Mouse (Mus musculus): ENCODE data around the gene Sergef. TPM values are rescaled to one million over a fixed set of nuclear protein-coding genes. Genes with fewer than 3 reads are reported as not detected.

Sergef gene
- polyA plus RNA-seq, 1 experiment, result 38.7 TPM

- 5% methylated on average over 7 of the region's 7 CpGs for WGBS
- TF ChIP-seq POLR2A (IDR thresholded peaks at IDR 0.05; ENCODE audit: borderline replicate concordance, insufficient read depth, low read length), result no peak
- TF ChIP-seq CTCF (IDR thresholded peaks at IDR 0.05; ENCODE audit: borderline replicate concordance, insufficient read depth, low read depth, low read length), result no peak
- H3K4me3 ChIP-seq (replicated peaks; ENCODE audit: insufficient read depth, low read depth, low read length), result peak overlapping the region; percentile 39
- H3K27ac ChIP-seq (ENCODE audit: insufficient read depth, low read length), result peak overlapping the region; percentile 2; the same call in 1 of the 2 replicates
- H3K27me3 ChIP-seq (ENCODE audit: control insufficient read depth, insufficient read depth, low read length), result no peaks in the 10 kb centered on the region
- DNase-seq, result peak in 1 of 2 experiments; percentile 59
- peaks cover 86% of the 10 kb centered on the region for H3K4me1 ChIP-seq (ENCODE audit: control insufficient read depth, insufficient read depth, low read length)
Measured at GRCm38 (mm10) chr7:46417467-46417866, 222.1 kb downstream of the Sergef start.

- Histone ChIP-seq H3K27me3 (ENCODE audit: control insufficient read depth, insufficient read depth, low read length) (no peaks in the 10 kb centered on the region), H3K4me3 (replicated peaks; ENCODE audit: insufficient read depth, low read depth, low read length) (peak overlapping the region; percentile 46), H3K4me1 (ENCODE audit: control insufficient read depth, insufficient read depth, low read length) (peaks cover 86% of the 10 kb centered on the region), H3K27ac (ENCODE audit: insufficient read depth, low read length) (peak overlapping the region; percentile 87)
- DNase-seq, result peak; percentile 73 to 79
- WGBS, result 11% methylated on average over 14 of the region's 14 CpGs
- TF ChIP-seq POLR2A (IDR thresholded peaks at IDR 0.05; ENCODE audit: borderline replicate concordance, insufficient read depth, low read length) (no peak; the same call in 1 of the 2 replicates), CTCF (IDR thresholded peaks at IDR 0.05; ENCODE audit: borderline replicate concordance, insufficient read depth, low read depth, low read length) (no peak)
Measured at GRCm38 (mm10) chr7:46415818-46416425, 223.7 kb downstream of the Sergef start.

- no peak for TF ChIP-seq CTCF (IDR thresholded peaks at IDR 0.05; ENCODE audit: borderline replicate concordance, insufficient read depth, low read depth, low read length)
- no peak for TF ChIP-seq POLR2A (IDR thresholded peaks at IDR 0.05; ENCODE audit: borderline replicate concordance, insufficient read depth, low read length)
- Histone ChIP-seq H3K4me3 (replicated peaks; ENCODE audit: insufficient read depth, low read depth, low read length) (peak overlapping the region; percentile 13), H3K27ac (ENCODE audit: insufficient read depth, low read length) (peak overlapping the region; percentile 87), H3K27me3 (ENCODE audit: control insufficient read depth, insufficient read depth, low read length) (no peaks in the 10 kb centered on the region), H3K4me1 (ENCODE audit: control insufficient read depth, insufficient read depth, low read length) (peaks cover 80% of the 10 kb centered on the region)
- 17% methylated on average over 6 of the region's 6 CpGs for WGBS
- DNase-seq, result no peak
Measured at GRCm38 (mm10) chr7:46413959-46414725, 225.5 kb downstream of the Sergef start.

- Histone ChIP-seq H3K4me1 (ENCODE audit: control insufficient read depth, insufficient read depth, low read length) (peaks cover 78% of the 10 kb centered on the region), H3K27me3 (ENCODE audit: control insufficient read depth, insufficient read depth, low read length) (no peaks in the 10 kb centered on the region), H3K4me3 (replicated peaks; ENCODE audit: insufficient read depth, low read depth, low read length) (no peak overlapping the region), H3K27ac (ENCODE audit: insufficient read depth, low read length) (0 out of 2 replicates have a peak overlapping the region, but pooled peaks have one; percentile 2)
- DNase-seq, result no peak
- 14% methylated on average over 5 of the region's 5 CpGs for WGBS
- TF ChIP-seq CTCF (IDR thresholded peaks at IDR 0.05; ENCODE audit: borderline replicate concordance, insufficient read depth, low read depth, low read length) (no peak), POLR2A (IDR thresholded peaks at IDR 0.05; ENCODE audit: borderline replicate concordance, insufficient read depth, low read length) (no peak)
Measured at GRCm38 (mm10) chr7:46412823-46413222, 226.8 kb downstream of the Sergef start.

GRCm38 (mm10) chr7:46410727-46411126 lies 228.9 kb downstream of the Sergef start:
- no peak for DNase-seq
- Histone ChIP-seq H3K4me3 (replicated peaks; ENCODE audit: insufficient read depth, low read depth, low read length) (peak overlapping the region; percentile 10), H3K4me1 (ENCODE audit: control insufficient read depth, insufficient read depth, low read length) (peaks cover 85% of the 10 kb centered on the region), H3K27ac (ENCODE audit: insufficient read depth, low read length) (peak overlapping the region; percentile 14), H3K27me3 (ENCODE audit: control insufficient read depth, insufficient read depth, low read length) (no peaks in the 10 kb centered on the region)
- TF ChIP-seq CTCF (IDR thresholded peaks at IDR 0.05; ENCODE audit: borderline replicate concordance, insufficient read depth, low read depth, low read length), result no peak
- no peak for TF ChIP-seq POLR2A (IDR thresholded peaks at IDR 0.05; ENCODE audit: borderline replicate concordance, insufficient read depth, low read length)
- 11% methylated on average over 6 of the region's 6 CpGs for WGBS

GRCm38 (mm10) chr7:46409204-46409789 lies 230.3 kb downstream of the Sergef start:
- TF ChIP-seq POLR2A (IDR thresholded peaks at IDR 0.05; ENCODE audit: borderline replicate concordance, insufficient read depth, low read length) (no peak), CTCF (IDR thresholded peaks at IDR 0.05; ENCODE audit: borderline replicate concordance, insufficient read depth, low read depth, low read length) (no peak)
- H3K27ac ChIP-seq (ENCODE audit: insufficient read depth, low read length), result peak overlapping the region; percentile 73
- WGBS, result 6% methylated on average over 12 of the region's 12 CpGs

GRCm38 (mm10) chr7:46408606-46409005 lies 231.0 kb downstream of the Sergef start:
- WGBS, result 18% methylated on average over 9 of the region's 9 CpGs
- H3K27ac ChIP-seq (ENCODE audit: insufficient read depth, low read length), result peak overlapping the region; percentile 73
- no peak for DNase-seq
- no peaks in the 10 kb centered on the region for H3K27me3 ChIP-seq (ENCODE audit: control insufficient read depth, insufficient read depth, low read length)
- TF ChIP-seq CTCF (IDR thresholded peaks at IDR 0.05; ENCODE audit: borderline replicate concordance, insufficient read depth, low read depth, low read length) (no peak), POLR2A (IDR thresholded peaks at IDR 0.05; ENCODE audit: borderline replicate concordance, insufficient read depth, low read length) (no peak)
- H3K4me3 ChIP-seq (replicated peaks; ENCODE audit: insufficient read depth, low read depth, low read length), result peak overlapping the region; percentile 30
- peaks cover 81% of the 10 kb centered on the region for H3K4me1 ChIP-seq (ENCODE audit: control insufficient read depth, insufficient read depth, low read length)

More at GRCm38 (mm10) chr7:46409204-46409789, 230.3 kb downstream of the Sergef start:
- Histone ChIP-seq H3K4me1 (ENCODE audit: control insufficient read depth, insufficient read depth, low read length) (peaks cover 85% of the 10 kb centered on the region), H3K4me3 (replicated peaks; ENCODE audit: insufficient read depth, low read depth, low read length) (peak overlapping the region; percentile 4), H3K27me3 (ENCODE audit: control insufficient read depth, insufficient read depth, low read length) (no peaks in the 10 kb centered on the region)
- DNase-seq, result no peak
